Mouse (Mus musculus): Measurements from ENCODE around the gene Nipbl.

Nipbl gene

GRCm38 (mm10) chr15:8416500-8417138 is 27.6 kb downstream of the Nipbl start:
- no peak for DNase-seq

GRCm38 (mm10) chr15:8413356-8413755 is 30.9 kb downstream of the Nipbl start:
- no peak for DNase-seq

- no peak for DNase-seq
Observed at GRCm38 (mm10) chr15:8411873-8412272, 32.4 kb downstream of the Nipbl start.

GRCm38 (mm10) chr15:8411168-8411837 is 33.0 kb downstream of the Nipbl start:
- DNase-seq, result no peak

- DNase-seq, result no peak
Observed at GRCm38 (mm10) chr15:8407082-8407481, 37.2 kb downstream of the Nipbl start.

- DNase-seq, result no peak
Observed at GRCm38 (mm10) chr15:8406219-8406618, 38.0 kb downstream of the Nipbl start.

GRCm38 (mm10) chr15:8402591-8402990 is 41.7 kb downstream of the Nipbl start:
- no peak for DNase-seq

- no peak for DNase-seq
Observed at GRCm38 (mm10) chr15:8401536-8401935, 42.7 kb downstream of the Nipbl start.

GRCm38 (mm10) chr15:8391764-8392163 is 52.5 kb downstream of the Nipbl start:
- no peak for DNase-seq

GRCm38 (mm10) chr15:8382213-8382612 is 62.0 kb downstream of the Nipbl start:
- DNase-seq, result peak; percentile 51

GRCm38 (mm10) chr15:8375657-8376056 is 68.6 kb downstream of the Nipbl start:
- DNase-seq, result no peak

GRCm38 (mm10) chr15:8374724-8375123 is 69.5 kb downstream of the Nipbl start:
- DNase-seq, result no peak

GRCm38 (mm10) chr15:8347104-8347773 is 97.0 kb downstream of the Nipbl start:
- no peak for DNase-seq

- no peak for DNase-seq
Observed at GRCm38 (mm10) chr15:8340596-8340995, 103.7 kb downstream of the Nipbl start.

GRCm38 (mm10) chr15:8331547-8331946 is 112.7 kb downstream of the Nipbl start:
- no peak for DNase-seq

- DNase-seq, result no peak
Observed at GRCm38 (mm10) chr15:8325629-8326028, 118.6 kb downstream of the Nipbl start.

GRCm38 (mm10) chr15:8324833-8325232 is 119.4 kb downstream of the Nipbl start:
- no peak for DNase-seq

GRCm38 (mm10) chr15:8324061-8324460 is 120.2 kb downstream of the Nipbl start:
- DNase-seq, result no peak

- no peak for DNase-seq
Observed at GRCm38 (mm10) chr15:8321491-8321890, 122.8 kb downstream of the Nipbl start.

- no peak for DNase-seq
Observed at GRCm38 (mm10) chr15:8319191-8319590, 125.1 kb downstream of the Nipbl start.

GRCm38 (mm10) chr15:8317381-8317780 is 126.9 kb downstream of the Nipbl start:
- DNase-seq, result no peak

- no peak for DNase-seq
Observed at GRCm38 (mm10) chr15:8305474-8305873, 138.8 kb downstream of the Nipbl start.

GRCm38 (mm10) chr15:8302944-8303343 is 141.3 kb downstream of the Nipbl start:
- no peak for DNase-seq

- DNase-seq, result no peak
Observed at GRCm38 (mm10) chr15:8294150-8294549, 150.1 kb downstream of the Nipbl start.
